Mouse (Mus musculus) heart, adult 9 months (tissue): ENCODE data around the gene Wdfy2.
A peak's percentile ranks its signal among the peaks of the same experiment; 100 is the strongest.

Source experiments
- DNase-seq, 2 experiments: peaks; one replicate each; pipeline ENCODE4 v3.0.0; 2022; ENCODE audit warnings: low spot score in 2 of 2

Wdfy2 gene

DNA sequence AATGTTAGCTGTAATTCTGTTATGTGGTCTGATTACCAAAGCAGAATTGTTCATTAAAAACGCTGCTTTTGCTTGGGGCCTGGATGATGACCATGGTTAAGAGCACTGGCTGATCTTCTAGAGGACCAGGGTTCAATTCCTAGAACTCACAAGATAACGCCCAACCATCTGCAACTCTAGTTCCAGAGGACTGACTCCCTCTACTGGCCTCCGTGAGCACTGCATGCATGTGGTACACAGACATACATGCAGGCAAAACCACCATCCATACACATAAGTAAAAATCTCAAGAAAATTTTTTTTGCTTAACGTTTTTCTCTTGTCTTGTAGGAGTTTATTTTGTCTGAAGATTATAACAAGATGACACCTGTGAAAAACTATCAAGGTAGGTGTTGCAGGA is 87.3 kb downstream of the Wdfy2 start:
- DNase-seq = no peak

DNA sequence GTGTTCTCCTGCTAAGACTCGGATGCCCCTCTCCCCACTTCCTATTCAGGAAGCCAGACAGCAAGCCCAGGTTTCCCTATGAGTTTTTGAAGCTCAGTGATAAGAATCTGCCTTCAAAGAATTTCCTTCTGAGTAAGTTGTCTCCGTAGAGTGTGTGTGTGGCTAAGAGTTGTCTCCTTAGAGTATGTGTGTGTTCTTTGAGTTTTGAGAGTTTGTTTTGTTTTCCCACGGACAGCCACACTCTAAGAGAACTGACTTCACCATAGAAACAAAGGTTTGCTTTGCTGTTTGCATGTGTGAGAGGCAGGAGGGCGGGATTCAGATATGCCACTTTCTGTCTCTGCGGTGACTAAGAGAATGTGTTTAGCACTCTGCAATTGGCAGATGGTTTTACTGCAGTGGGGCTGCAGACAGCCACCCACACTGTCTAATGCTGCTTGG is 90.6 kb downstream of the Wdfy2 start:
- no peak for DNase-seq

DNA sequence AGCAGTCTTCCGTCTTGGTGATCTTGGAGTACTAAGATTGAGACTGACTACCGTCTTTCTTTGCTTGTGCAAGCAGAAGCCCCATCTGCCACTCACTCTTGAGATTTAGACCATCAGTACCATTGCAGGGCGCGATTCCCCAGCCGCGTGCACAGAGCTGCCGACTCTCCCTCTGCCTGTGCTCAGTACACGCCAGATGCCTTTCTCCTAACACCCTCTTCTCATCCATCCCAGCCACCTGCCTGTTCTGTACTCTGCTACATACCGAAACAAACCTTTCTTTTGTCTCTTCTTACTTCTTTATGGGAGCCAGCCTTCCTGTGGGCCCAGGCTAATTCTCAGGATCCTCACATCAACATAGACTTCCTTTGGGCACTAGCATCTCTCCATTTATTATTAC is 97.9 kb downstream of the Wdfy2 start:
- DNase-seq = no peak

- DNase-seq = peak; percentile 48 to 52
These were observed 99.3 kb downstream of the Wdfy2 start for GRCm38 (mm10) chr14:62936631-62937380.

- no peak for DNase-seq
These were observed 100.2 kb downstream of the Wdfy2 start for GRCm38 (mm10) chr14:62937675-62938074.

GRCm38 (mm10) chr14:62939435-62939834 is 102.0 kb downstream of the Wdfy2 start:
- DNase-seq = no peak

DNA sequence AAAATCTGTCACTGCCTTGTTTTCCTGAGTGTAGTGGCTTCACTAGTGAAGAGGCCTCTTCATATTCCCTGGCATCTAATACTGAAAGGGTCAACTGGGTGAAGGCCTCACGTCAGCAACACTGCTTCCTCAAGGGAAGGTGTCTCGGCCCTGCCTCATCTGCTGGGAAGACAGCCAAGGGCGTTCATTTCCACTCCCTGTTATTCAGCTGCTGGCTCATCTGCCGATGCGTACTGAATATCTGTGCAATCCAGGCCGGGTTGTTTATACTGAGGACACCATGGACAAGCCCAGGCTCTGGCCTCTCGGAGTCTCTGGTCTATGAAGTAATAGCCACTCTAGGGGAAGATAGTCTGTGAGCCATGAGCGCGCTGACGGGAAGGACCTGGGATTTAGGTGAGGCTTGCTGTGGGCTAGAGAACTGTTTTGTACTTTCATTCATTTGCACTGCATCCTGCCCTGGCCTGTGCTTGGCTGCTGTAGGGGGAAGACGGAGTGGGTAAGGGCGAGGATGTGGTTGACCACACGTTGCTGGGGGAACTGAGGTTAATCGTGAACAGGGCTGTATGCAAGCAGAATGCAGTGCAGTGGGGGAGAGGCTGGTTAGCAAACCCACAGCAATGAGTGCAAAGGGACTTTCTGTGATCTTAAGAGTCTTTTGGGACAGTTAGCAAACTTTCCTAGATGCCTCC is 103.1 kb downstream of the Wdfy2 start:
- DNase-seq = peak; percentile 59 to 67

DNA sequence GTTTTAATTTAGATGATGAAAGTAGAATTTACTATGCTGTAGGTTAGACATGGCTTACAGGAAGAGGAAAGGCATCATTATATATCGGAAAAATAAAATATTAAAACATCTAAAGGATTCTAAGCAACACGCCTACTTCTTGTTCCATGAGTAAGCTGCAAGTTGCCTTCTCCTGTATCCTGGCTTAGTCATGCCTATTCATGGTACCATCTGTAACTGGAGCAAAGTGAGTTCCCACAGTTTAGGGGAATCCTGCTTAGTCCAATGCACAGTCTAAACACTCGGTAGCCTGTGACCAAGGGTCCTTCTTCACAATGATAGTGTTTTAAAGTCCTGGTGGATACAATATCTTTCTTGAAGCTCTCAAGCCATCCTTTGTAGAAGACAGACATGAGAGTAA is 109.3 kb downstream of the Wdfy2 start:
- no peak for DNase-seq

DNA sequence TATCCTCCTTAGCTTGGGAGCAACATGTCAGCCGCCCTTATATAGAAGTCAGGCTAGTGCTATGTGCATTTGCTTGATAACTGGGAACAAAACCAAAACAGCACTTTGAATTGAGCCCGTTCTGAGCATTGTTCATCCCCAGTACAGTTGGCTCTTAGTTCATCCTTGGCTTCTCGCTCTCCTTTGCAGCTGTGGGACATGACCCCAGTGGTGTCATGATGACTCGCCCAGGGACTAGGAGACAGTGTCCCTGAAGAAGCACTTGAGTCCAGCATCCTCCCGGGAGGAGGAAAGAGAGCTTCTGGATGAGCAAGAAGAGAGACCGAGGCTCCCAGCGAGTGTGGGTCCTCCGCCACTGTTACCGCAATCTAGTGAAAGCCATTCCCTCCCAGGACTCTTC is 118.6 kb downstream of the Wdfy2 start:
- DNase-seq = peak in 1 of 2 experiments; percentile 15

DNA sequence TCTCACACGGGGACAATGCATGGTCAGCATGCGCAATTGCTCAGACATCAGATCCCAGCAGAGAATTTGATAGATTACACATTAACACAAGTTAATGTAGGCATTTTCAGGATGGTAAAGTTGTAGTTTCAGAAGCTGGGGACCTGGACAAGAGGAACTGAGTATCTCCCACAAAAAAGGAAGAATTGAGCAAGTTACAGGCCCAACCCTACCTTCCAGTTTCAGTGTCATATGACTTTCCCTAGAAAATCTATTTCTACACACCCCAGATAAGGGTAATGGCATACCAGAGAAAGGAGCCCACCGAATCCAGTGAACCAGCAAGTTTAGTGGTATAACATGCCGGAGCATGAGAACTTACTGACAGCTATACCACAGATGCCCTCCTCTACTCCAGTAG is 126.2 kb downstream of the Wdfy2 start:
- DNase-seq = no peak

DNA sequence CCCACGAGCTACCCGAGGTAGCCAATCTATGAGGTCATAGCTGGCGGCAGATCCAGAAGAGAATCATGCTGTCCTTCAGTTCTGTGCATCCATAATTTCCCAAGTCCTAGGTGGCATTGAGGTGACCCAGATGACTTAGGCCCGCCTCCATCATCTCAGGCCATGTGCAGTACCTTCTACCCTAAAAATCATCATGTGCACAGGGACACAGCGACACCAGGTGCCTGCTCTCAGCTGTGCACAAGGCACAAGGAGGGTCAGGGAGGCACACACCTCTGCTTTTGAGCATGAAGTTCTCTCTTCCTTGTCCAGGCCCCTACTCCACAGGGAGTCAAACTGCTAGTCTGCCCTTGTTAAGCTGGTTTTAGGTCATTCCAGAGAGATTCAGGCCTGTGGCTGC is 127.9 kb downstream of the Wdfy2 start:
- no peak for DNase-seq

DNA sequence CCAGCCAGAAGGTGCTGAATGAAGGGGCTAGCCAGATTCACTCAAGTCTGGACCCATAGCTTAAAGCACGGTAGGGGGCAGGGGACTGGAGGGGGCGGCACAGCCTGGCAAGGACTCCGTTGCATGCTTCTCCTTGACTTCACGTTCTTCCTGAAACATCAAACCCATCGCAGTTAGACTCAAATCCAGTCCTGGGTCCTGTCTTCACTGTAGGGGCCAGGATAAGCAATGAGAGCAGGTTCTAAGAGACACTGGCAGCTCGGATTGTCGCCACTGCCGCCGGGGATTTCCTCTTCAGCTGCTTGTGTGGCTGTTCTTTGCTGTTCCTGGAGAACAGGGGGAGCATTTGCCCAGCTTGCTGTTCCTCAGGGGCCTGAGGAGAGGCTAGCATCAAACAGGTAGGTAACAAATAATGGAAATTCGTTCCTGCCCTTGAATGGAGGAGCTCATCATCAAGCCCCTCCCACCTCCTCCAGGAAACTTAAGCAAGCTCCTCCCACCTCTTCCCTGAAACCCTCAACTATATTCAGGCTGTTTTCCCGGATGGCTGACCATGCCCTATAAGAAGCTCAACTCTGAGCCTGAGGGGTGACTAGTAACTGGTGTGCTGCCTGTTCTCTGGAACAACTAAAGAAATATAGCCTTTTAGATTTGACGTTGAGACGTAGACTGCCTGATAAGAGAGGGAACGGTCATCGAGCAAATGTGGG is 128.5 kb downstream of the Wdfy2 start:
- DNase-seq = no peak

GRCm38 (mm10) chr14:62975046-62975445 is 137.6 kb downstream of the Wdfy2 start:
- peak; percentile 1 to 65 for DNase-seq

DNA sequence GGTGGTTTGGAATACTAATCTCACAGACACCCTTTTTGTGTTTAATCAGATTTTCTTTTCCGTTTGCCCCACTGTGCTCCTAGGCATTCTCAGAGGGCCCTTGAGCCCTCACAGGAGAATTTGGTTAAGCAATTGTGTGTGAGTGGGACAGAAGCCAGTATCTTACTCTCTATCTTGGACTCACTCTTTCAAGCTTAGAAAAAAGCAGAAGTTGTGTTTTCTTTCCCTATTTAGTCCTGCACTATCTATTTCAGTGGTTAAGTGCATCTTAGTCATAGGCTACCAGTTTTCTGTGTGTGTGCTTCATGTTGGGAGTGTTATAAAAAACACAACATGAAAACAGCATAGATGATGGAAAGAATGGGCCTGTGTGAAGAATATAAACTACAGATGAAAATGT is 142.3 kb downstream of the Wdfy2 start:
- DNase-seq = no peak

GRCm38 (mm10) chr14:62984410-62984809 is 146.9 kb downstream of the Wdfy2 start, which contains the start of gene Defb48:
TSS of gene Defb48 (minus strand) at chr14:62984510.
- DNase-seq = no peak

GRCm38 (mm10) chr14:62991271-62991670 is 153.8 kb downstream of the Wdfy2 start:
- DNase-seq = no peak

- no peak for DNase-seq
These were observed 154.5 kb downstream of the Wdfy2 start for GRCm38 (mm10) chr14:62991849-62992510.

DNA sequence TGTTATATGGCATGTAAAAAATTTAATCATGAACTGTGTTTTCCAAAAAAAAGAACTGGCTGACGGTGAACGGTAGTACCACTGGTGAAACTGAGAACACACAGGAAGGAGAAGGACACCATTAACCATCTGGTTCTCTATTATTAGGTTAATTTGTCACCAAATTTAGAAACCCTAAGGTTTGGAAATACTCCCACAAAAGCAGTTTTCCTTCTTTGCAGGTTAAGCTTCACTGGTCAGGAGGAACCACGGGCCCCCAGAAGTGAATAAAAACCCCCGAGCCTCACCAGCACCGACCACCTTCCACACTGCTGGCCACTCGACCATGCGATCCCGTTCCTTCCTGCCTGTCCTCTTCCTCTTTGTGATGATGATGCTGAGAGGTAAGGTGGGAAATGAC is 160.3 kb downstream of the Wdfy2 start, which contains the start of gene Defb47:
Gene Defb47, plus strand, starts transcription at position 301 of the 400 bp plus-strand sequence.
- DNase-seq = no peak

- DNase-seq = no peak
These were observed 161.5 kb downstream of the Wdfy2 start for GRCm38 (mm10) chr14:62998977-62999376.

DNA sequence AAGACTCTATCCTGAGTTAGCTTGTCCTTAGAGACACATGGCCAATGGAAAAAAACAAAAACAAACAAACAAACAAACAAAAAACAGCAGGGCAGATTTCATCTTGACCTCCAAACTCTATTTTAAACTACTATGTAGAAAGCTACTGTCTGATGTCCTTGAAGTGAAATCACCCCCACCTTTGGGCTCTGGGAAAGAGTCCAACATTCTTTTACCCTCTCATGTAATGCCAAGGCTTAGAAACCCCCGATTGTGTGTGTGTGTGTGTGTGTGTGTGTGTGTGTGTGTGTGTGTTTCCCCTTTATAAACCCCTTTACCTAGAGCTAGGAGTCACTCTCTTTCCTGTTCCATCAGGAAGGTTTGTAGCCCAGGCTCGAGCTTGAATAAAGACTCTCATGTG is 165.1 kb downstream of the Wdfy2 start:
- DNase-seq = no peak
